Mouse (Mus musculus): Measurements from ENCODE around the gene Ccdc36. TPM values are rescaled to one million over a fixed set of nuclear protein-coding genes. Genes with fewer than 3 reads are reported as not detected.

The Ccdc36 gene
- total RNA-seq, 2 experiments from 2014 or later, result 0.11 to 0.21 TPM

DNA sequence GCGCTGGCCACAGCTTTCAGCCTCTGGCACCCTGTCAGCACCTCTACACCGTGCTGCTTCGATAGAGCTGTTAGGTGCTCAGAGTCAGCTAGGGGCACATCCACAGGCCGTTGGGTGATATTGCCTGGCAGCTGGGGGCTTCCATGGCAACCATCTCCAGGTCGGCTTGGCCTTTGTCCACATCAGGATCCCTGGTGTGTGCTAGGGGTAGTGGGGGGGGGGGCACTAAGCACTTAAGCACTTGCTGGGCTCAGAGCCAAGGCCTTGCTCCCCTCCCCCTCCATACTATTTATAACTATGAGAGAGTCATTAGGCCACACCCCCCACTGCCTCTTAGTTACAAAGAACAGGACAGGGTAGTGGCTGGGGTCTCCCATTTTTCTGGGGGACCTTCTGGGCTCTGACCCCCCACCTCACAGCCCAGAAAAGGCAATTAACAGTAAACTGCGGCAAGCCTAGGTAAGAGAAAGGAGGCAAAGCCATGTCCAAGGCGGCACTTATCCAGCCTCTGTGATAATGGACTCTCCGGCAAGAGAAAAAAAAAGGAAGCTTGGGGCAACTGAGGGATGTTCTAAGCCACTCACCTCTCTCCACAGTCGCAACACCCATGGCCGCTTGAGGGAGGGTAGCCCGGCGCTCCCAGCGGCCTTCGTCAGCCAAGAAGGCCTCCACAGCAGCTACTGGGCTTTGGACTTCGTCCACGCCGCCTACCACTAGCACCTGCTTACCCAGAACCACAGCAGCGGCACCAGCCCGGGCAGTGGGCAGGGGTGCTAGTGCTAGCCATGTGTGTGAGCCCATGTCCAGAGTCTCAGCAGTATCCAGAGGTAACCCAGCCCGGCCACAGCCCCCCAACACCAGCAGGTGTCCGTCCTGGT is 22.2 kb upstream of the Ccdc36 start:
- intact Hi-C loops (cut with DNase I), result loop anchor here (5.0 kb wide), 1 partner anchor 38 kb away; no protein-coding TSS in a partner anchor
- peak in 1 of 2 experiments; percentile 59 for DNase-seq (ENCODE audit: low spot score in 2 of 2)

DNA sequence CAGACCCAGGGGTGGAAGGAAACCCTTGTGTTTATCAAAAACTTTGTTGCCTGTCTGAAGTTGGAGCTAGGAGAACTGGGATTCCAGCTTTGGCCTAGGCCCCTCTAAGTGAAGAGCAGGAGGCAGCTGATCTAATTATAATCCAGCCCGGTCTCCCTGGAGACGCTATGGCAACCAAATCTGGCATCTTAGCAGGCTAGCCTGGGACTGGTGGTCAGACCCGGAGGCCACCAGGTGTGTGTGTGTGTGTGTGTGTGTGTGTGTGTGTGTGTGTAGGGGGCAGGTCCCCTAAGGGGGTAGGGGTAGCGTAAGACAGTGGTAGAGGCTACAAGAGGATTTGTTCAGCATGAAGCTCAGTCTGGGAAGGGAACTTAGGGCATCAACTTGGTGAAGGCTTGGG is 21.6 kb upstream of the Ccdc36 start:
- intact Hi-C loops (cut with DNase I), result loop anchor here (5.0 kb wide), 1 partner anchor 38 kb away; no protein-coding TSS in a partner anchor

DNA sequence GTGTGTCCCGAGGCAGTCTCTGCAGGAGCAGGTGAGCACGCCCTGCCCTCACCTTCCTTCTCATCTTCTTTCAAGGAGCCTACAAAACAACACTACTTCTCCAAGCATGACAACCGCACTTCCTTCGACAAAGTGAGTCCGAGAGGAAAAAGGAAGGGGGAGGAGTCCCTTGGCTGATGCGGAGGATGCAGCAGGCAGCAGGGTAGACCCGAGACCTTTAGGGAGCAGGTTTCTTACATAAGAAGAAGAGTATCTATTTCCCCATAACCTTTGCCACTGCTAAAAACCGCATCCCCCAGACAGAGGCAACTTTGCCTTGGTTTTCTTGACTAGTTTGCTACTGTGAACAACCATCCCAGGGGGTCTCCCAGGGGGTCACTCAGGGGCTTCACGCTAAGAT is 16.8 kb upstream of the Ccdc36 start:
- intact Hi-C loops (cut with DNase I), result no loop called here

More for the DNA sequence above, 21.6 kb upstream of the Ccdc36 start:
- peak; percentile 71 to 84 for DNase-seq (ENCODE audit: low spot score in 2 of 2)

DNA sequence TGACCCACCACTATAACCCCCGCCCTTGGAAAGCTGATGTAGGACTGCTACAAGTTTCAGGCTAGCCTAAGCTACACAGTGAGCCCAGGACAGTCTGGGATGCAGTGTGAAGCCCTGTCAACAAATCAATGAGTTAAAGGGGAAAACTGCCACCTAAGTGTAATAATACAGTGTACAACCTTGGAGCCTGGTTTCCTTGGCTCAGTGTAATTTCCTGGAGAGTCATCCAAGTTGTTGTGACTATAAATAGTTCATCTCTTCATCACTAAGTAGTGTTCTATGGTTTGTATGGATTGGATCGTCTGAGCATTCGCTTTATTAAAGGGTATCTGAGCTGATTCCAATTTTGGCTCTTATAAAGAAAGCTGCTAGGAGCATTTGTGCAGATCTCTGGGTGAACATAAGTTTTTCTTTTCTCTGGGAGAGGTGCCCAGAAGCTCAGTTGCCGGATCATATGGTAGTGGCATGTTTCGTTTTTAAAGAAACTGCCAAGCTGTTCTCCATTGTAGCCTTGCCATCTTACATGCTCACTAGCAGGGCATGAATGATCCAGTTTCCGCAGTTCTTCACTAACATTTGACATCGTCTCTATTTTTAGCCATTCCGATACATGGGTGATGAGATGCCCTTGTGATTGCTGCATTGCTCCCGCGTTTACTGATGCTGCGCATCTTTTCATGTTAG is 13.1 kb upstream of the Ccdc36 start:
- peak; percentile 64 to 82 for DNase-seq (ENCODE audit: low spot score in 2 of 2)
- intact Hi-C loops (cut with DNase I), result no loop called here

More for the DNA sequence above, 16.8 kb upstream of the Ccdc36 start:
- no peak for DNase-seq (ENCODE audit: low spot score in 2 of 2)

DNA sequence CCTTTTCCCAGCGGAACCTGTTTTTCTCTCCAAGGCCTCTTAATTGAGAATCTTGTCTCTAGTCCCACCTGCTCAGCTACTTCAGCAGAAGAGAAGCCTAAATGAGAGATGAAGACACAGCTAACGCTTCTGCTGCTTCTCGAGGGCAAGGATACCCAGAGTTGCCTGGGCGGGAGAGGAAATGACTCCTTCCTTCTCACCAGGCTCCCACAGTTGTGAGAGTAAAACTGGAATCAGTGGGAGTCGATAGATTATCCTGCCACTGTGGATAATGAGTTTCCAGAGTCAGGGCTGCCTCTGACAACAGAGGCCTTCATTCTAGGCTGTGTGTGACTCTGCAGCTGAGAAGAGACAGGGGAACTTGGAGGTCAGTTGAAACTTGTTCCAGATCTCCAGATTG is 12.2 kb upstream of the Ccdc36 start:
- DNase-seq (ENCODE audit: low spot score in 2 of 2), result no peak
- intact Hi-C loops (cut with DNase I), result no loop called here

DNA sequence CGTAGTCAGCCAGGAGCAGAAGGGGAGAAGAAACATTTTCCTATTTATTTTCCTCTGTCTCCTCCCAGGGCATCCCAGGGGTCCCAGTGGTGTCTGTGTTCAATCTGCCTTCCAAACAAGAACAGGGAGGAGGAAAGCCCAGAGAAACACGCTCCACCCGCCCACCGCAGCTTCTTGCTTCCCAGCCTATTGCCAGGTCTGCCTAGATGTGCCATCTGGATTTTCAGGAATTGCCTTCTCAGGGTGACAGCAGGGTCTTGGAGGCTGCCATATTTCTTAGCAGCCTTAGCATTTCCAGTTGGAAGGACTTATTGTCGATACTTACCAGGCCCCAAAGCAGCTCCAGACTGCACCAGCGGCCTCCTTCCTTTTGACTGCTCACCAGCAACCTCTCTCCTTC is 10.9 kb upstream of the Ccdc36 start:
- intact Hi-C loops (cut with DNase I), result no loop called here
- no peak for DNase-seq (ENCODE audit: low spot score in 2 of 2)

DNA sequence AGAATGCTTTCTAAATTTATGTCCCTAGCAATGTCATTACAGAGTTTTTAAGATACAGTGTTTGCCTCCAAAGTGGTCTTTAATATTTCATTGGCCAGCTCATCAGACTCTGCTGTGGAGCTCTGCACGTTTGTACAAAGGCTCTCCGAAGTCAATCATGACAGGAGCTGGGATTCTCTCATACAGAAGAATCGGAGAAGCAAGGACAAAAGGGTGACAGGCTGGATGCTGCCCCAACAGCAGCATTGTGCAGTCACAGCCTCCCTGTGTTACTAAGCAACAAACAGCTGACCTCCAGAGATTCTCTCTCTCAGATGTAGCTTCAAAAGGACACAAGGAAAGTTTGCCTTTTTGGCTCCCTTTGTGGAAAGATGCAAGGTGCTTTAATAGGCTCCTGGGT is 7.9 kb upstream of the Ccdc36 start, which contains the start of gene BC048562:
Gene BC048562, plus strand, starts transcription at position 301 of the 400 bp plus-strand sequence.
- intact Hi-C loops (cut with DNase I), result no loop called here
- no peak for DNase-seq (ENCODE audit: low spot score in 2 of 2)

DNA sequence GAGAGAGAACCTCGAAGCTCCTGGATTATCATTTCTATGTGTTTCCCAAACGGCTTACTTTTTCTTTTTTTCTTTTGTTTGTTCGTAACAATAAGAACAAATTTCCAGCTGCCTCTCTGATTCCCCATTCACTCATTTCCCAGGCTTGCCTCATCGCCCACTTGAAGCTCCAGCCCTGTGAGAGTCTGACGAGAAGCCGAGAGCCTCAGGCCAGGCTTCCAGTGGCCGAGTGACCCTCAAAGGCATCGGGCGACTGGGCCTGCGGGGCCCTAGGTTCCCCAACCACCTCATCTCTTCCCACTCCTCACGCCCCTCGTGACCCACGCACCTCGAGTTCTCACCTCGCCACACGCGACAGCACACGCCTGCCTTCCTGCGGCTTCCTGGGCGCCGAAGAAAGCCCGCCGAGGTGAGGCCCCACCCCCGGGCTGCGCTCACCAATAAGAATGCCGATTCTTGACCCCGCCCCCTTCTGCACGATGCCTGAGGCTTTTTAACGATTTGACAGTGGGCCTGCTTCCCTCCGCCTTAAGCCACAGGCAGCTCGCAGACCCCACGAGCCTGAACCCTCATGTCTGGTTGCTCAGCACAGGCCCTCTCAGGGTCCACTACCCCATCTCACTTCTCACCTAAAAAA is 3.3 kb upstream of the Ccdc36 start:
- intact Hi-C loops (cut with DNase I), result no loop called here
- DNase-seq (ENCODE audit: low spot score in 2 of 2), result no peak

DNA sequence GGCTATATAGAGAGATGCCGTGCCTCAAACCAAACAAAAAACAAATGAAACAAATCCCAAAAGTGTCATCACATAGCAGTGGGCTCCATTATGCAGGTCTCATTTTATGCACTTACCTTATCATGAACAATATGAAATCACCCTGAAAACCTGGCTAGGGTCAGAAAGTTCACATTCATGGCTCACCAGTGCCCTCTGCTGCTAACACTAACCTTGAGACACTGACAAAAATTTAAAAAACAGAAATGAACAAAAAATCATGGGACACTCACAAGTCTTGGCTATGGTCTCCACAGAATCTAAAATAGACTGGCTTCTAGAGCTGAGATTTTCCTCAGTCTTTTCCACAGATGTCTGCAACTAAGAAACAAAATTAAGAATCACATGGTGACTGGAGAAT is 16.1 kb downstream of the Ccdc36 start:
- DNase-seq (ENCODE audit: low spot score in 2 of 2), result no peak
- intact Hi-C loops (cut with DNase I), result loop anchor here (5.0 kb wide), 1 partner anchor 40 kb away; no protein-coding TSS in a partner anchor

DNA sequence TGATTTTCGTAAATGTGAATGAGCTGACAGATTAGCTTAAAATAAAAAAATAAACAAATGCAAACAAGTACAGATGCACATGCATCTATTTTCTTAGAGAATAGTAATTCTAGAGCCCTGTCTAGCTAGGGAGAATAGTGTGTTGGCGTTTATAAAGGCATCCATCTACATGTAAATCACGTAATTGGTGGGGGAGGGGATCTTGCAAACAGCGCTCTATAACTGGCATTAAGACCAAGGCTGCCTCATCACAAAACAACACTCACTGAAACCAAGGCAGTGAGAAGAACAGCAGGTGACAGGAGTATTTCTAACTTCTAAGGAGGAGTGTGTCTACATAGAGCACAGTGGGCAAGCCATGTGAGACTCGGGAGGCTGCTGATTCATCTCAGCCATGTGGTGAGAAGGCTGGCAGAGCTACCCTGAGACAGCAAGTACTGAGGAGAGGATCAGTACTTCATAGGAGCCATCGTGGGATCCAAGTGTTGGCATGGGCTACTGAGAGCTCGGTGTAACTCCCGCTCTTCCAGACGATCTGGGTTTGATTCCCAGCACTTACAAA is 16.8 kb downstream of the Ccdc36 start:
- peak; percentile 57 to 87 for DNase-seq (ENCODE audit: low spot score in 2 of 2)
- intact Hi-C loops (cut with DNase I), result loop anchor here (5.0 kb wide), 1 partner anchor 41 kb away; no protein-coding TSS in a partner anchor

DNA sequence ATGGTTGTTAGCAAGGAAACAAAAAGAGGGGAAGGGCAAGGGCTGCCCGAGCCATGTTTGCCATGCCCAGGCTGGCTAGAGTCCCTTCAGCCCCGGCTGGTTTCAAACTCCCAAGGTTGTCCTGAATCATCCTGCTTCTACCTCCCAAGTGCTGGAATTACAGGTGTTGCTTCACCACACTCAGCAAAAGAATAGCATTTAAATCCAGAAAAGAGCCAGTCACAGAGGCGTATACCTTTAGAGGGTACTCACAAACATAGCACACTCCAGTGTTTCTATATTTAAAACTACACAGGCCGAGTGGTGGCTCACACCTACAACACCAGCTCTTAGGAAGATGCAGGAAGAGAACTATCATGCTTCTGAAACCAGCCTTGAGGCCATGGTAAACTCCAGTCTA is 18.7 kb downstream of the Ccdc36 start:
- intact Hi-C loops (cut with DNase I), result no loop called here
- DNase-seq (ENCODE audit: low spot score in 2 of 2), result no peak

DNA sequence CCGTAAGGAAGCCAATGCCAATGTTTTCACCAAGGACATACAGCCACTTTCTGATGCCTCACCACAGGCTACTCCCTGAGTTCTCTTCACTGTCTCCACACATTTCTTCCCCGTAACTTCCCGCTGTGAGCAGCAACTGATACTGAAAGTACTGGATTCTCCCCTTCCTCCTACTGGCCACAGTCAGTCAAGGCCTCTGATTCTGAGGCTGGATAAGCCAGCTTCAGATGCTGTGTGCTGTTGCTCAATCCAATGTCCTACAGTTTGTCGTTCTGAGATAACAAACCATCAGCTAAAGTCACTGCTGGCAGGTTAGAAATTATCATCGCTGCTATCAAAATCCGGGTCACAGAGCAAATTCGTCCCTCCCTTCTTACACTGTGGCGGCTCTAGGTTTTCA is 23.8 kb downstream of the Ccdc36 start:
- DNase-seq (ENCODE audit: low spot score in 2 of 2), result no peak
- intact Hi-C loops (cut with DNase I), result no loop called here

DNA sequence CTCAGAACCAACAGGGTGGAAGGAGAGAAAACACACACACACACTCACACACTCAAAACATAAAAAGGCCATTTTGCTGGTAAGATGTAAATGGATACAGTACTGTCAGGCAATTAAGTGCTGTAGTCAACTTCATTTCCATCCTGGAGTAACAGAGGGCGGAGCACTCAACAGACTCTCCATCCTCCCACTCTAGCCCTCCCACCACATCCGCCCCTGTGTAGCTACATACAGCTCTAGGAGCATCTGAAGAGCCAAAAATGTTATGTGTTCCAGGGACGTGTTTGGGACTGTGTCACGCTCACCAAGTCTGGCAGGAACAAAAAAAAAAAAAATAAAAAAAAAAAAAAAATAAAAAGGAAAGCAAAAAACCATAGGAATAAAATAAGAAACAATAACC is 25.2 kb downstream of the Ccdc36 start:
- intact Hi-C loops (cut with DNase I), result no loop called here
- DNase-seq (ENCODE audit: low spot score in 2 of 2), result peak; percentile 36 to 52

DNA sequence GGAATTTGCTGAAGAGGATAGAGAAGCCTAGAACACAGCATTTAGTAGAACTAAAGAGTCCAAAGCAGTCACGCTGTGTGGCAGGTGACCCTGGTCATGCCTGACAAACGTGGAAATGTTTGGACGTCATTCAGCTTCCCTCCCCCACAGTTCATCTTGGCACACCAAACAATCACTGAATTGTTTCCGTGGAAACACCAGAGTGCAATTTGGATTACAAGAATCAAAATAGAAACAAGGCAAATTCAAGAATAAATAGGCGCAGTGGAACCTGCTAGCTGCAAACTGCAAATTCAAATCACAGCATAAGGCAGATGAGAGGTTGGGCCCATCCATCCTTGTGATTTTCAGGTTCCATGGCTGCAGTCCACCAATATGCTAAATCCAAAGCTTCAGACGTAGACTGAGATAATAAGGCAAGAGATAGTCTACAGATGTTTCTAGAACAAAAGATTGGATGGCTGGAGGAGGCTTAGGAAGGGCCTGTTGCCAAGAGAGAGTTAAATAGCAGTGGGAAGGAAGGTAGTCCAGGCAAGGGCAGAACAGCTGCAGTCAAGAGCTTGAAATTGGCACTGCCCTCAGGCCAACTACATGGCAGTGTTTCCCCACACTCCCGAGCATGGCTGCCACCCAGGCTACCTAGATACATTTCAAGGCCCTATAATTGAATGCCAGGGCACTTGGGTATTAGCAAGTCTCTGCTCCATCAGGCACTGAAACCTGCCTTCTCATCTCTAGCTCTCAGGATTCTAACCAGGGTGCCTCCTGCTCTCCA is 26.9 kb downstream of the Ccdc36 start:
- DNase-seq (ENCODE audit: low spot score in 2 of 2), result peak; percentile 73 to 92
- intact Hi-C loops (cut with DNase I), result no loop called here

DNA sequence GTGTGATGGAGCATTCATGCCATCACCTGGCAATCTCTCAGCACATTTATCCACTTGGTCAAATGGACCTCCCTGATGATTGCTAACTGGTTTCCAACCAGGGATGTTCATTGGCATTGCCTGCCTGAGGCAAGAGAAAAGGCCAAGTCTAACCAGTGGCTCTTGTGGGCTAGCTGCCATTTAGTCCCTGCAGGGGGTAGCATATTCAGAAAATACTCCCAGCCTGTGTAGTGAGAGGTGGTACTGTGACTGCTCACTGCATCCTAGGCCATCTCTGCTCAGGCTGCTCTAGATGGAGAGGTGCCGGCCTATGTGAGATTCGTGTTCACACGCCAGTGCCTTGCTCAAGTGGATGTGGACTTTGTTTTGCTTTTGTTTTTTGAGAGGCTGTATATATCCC is 30.0 kb downstream of the Ccdc36 start:
- intact Hi-C loops (cut with DNase I), result no loop called here
- no peak for DNase-seq (ENCODE audit: low spot score in 2 of 2)

DNA sequence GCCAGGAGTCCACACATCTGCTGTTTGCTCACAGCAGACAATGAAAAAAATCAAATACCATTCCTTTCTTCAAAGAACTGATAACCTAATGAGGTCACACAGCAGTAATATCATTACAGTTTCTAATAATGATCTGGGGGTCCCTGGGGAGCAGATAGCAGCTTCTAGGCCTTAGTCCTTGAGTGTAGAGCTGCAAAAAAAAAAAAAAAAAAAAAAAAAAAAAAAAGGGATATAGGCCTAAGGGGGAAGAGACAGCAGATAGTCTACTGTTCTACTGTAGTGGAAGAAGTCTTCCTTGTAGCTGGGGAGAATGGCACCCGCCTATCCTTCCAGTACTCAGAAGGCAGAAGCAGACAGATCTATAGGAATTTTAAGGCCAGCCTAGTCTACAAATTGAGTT is 32.9 kb downstream of the Ccdc36 start:
- no peak for DNase-seq (ENCODE audit: low spot score in 2 of 2)
- intact Hi-C loops (cut with DNase I), result no loop called here

DNA sequence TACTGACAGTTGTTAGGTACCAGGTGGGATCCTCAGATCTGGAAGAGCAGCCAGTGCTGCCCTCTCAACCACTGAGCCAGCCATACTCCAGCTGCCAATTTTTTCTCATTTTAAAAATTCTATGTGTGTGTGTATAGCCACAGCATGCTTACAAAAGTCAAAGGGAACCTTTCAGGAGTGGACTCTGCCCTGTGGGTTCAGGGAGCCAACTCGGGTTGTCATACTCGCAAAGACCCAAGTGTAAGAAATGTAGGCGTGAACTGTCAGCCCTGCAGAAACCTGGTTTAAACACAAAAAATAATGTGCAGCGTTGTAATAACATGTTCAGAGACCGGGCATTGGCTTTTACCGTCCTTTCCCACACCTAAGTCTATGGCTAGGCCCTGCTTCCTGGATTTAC is 34.1 kb downstream of the Ccdc36 start:
- intact Hi-C loops (cut with DNase I), result no loop called here
- DNase-seq (ENCODE audit: low spot score in 2 of 2), result no peak

DNA sequence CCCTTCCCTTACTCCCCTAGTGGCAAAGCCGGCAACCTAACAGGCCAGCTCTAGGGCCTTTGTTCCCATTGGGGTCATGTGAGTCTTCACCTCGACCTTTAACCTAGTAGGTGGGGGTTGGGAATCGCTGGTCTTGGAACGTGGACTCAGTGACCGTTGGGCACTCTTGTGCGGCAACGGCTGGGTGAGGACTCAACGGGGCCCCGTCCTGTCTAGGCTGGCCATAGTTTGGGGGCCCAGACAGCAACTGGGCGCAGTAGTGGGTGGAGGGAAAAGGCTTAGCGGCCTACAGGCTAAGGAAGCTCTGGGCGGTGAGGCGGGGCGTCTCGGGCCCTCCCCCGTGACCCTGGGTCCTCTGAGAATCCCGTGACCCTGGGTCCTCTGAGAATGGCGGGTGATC is 35.6 kb downstream of the Ccdc36 start, which contains the start of gene 1700102P08Rik:
Gene 1700102P08Rik, plus strand, starts transcription at position 130 of the 400 bp plus-strand sequence.
- DNase-seq (ENCODE audit: low spot score in 2 of 2), result no peak
- intact Hi-C loops (cut with DNase I), result no loop called here

DNA sequence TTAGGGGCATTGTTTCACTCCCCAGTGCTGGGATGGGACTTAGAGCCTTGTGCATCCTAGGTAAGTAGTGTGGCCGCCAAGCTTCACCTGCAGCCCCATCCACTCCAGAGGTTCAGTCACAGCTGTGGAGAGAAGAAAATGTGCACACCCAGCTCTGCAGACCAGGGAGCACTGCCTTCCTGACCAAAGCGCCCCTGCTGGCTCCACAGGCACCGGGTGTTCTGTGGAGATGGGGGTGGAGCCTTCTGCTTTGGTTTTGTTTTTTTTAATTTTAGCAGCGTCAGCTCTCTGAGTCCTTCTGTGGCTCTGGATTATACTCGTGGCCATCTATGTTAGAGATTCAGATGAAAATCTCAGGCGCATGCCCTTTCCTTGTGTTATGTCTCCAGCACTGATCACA is 39.1 kb downstream of the Ccdc36 start:
- intact Hi-C loops (cut with DNase I), result no loop called here
- peak in 1 of 2 experiments; percentile 18 for DNase-seq (ENCODE audit: low spot score in 2 of 2)
